Mouse (Mus musculus): ENCODE data around the gene Bad. TPM values are rescaled to one million over a fixed set of nuclear protein-coding genes. Genes with fewer than 3 reads are reported as not detected.
A peak's percentile ranks its signal among the peaks of the same experiment; 100 is the strongest.

Gene Bad
- polyA plus RNA-seq, 1 experiment from 2014 or later = 47.9 TPM

Small RNA genes lying within 50 kb of the gene (microRNA-seq; reads per million reads assigned to microRNA genes)
- gene Mir6990 = 3.9 reads per million, percentile 13 among the genes with 10 or more reads in this experiment

Other genes starting within 250 kb of the Bad start
- gene Rps6ka4, start 101.2 kb upstream of the Bad start, polyA plus RNA-seq (2021; fragmentation: Nextera tagmentation) = 28.5 and 31.7 TPM in 2 replicates
- 1.4 and 1.6 TPM in 2 replicates for gene Ccdc88b, start 83.7 kb upstream of the Bad start, polyA plus RNA-seq (2021; fragmentation: Nextera tagmentation)
- 133 and 145 TPM in 2 replicates for gene Trmt112, start 32.2 kb upstream of the Bad start, polyA plus RNA-seq (2021; fragmentation: Nextera tagmentation)
- 774 and 793 TPM in 2 replicates for gene Prdx5, start 31.8 kb upstream of the Bad start, polyA plus RNA-seq (2021; fragmentation: Nextera tagmentation)
- gene Esrra, start 20.0 kb upstream of the Bad start, polyA plus RNA-seq (2021; fragmentation: Nextera tagmentation) = 3.2 and 3.4 TPM in 2 replicates
- 4.3 TPM in 2 replicates for gene Catsperz, start 16.5 kb upstream of the Bad start, polyA plus RNA-seq (2021; fragmentation: Nextera tagmentation)
- 10.4 and 12.2 TPM in 2 replicates for gene Kcnk4, start 7.3 kb upstream of the Bad start, polyA plus RNA-seq (2021; fragmentation: Nextera tagmentation)
- 18.3 and 23.0 TPM in 2 replicates for gene Gpr137, start 619 bp downstream of the Bad start, polyA plus RNA-seq (2021; fragmentation: Nextera tagmentation)
- gene Ppp1r14b, start 33.1 kb downstream of the Bad start, polyA plus RNA-seq (2021; fragmentation: Nextera tagmentation) = 23.4 and 26.0 TPM in 2 replicates
- gene Plcb3, start 34.6 kb downstream of the Bad start, polyA plus RNA-seq (2021; fragmentation: Nextera tagmentation) = 8.5 and 8.6 TPM in 2 replicates
- 284 and 296 TPM in 2 replicates for gene Fkbp2, start 38.6 kb downstream of the Bad start, polyA plus RNA-seq (2021; fragmentation: Nextera tagmentation)
- gene Vegfb, start 45.8 kb downstream of the Bad start, polyA plus RNA-seq (2021; fragmentation: Nextera tagmentation) = 74.0 and 88.5 TPM in 2 replicates
- 27.6 and 28.0 TPM in 2 replicates for gene Dnajc4, start 50.7 kb downstream of the Bad start, polyA plus RNA-seq (2021; fragmentation: Nextera tagmentation)
- gene Nudt22, start 54.3 kb downstream of the Bad start, polyA plus RNA-seq (2021; fragmentation: Nextera tagmentation) = 17.2 and 17.7 TPM in 2 replicates
- gene Trpt1, start 54.3 kb downstream of the Bad start, polyA plus RNA-seq (2021; fragmentation: Nextera tagmentation) = 18.7 and 22.7 TPM in 2 replicates
- gene Fermt3, start 77.6 kb downstream of the Bad start, polyA plus RNA-seq (2021; fragmentation: Nextera tagmentation) = 3.8 and 4.5 TPM in 2 replicates
- gene Stip1, start 98.1 kb downstream of the Bad start, polyA plus RNA-seq (2021; fragmentation: Nextera tagmentation) = 119 and 128 TPM in 2 replicates
- 3.4 and 3.9 TPM in 2 replicates for gene Macrod1, start 114.9 kb downstream of the Bad start, polyA plus RNA-seq (2021; fragmentation: Nextera tagmentation)
- 2.2 and 2.6 TPM in 2 replicates for gene Flrt1, start 163.9 kb downstream of the Bad start, polyA plus RNA-seq (2021; fragmentation: Nextera tagmentation)